Mouse (Mus musculus) spleen, adult 2 months (tissue): Measurements from ENCODE around the gene Ano10.

Experiments used
- CTCF ChIP-seq: fragments of 200-500 bp; IDR thresholded peaks from 2 replicates; pipeline ENCODE4 v1.5.1; 2011; ENCODE audit warnings: mild to moderate bottlenecking, inconsistent platforms; ENCODE audit not compliant: insufficient read depth, insufficient read length, insufficient replicate concordance; ENCODE audit errors: extremely low read depth
- POLR2A ChIP-seq: fragments of 200-500 bp; IDR thresholded peaks from 2 replicates; pipeline ENCODE4 v1.6.1; 2011; ENCODE audit warnings: low read depth, low read length, inconsistent platforms

DNA sequence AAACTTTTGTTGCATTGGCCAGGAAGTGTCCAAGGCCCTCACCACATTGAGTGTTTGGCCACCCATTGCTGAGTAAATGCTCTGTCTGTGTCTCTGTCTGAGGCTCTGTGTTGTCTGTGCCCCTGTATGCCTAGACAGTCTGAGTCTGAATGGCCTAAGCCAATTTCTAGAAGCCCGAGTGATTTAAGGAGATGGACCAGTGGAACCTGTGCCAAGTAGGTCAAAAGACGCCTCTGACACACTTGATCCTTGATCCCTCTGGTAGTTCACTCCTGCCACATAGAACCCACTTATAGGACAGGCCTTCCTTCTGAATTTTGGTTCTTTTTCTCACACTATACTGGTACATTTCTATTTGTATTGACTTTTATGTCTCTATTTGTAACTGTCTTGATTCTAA, 17.6 kb downstream of the Ano10 start:
- TF ChIP-seq CTCF (no peak), POLR2A (no peak)
